Mouse (Mus musculus) lung, adult 2 months (tissue): ENCODE data around the gene Qk. TPM values are rescaled to one million over a fixed set of nuclear protein-coding genes. Genes with fewer than 3 reads are reported as not detected.

Experiments used
- DNase-seq: peaks from one replicate; pipeline ENCODE4 v3.0.0; 2022
- H3K4me1 ChIP-seq: fragments of 200-500 bp; 2 replicates; pipeline ENCODE4 v1.6.1; 2011; ENCODE audit warnings: low read length; ENCODE audit not compliant: control insufficient read depth, insufficient read depth
- H3K4me3 ChIP-seq: fragments of 200-500 bp; replicated peaks from 2 replicates; pipeline ENCODE3; 2011; ENCODE audit warnings: low read depth, mild to moderate bottlenecking, control low read depth, low read length; ENCODE audit errors: extremely low read depth
- CTCF ChIP-seq: fragments of 200-500 bp; IDR thresholded peaks from 2 replicates; pipeline ENCODE4 v1.5.1; 2011; ENCODE audit warnings: mild to moderate bottlenecking, low read length, control low read depth; ENCODE audit not compliant: insufficient read depth
- POLR2A ChIP-seq: fragments of 200-500 bp; IDR thresholded peaks from 2 replicates; pipeline ENCODE4 v1.6.1; 2011; ENCODE audit warnings: low read depth, mild to moderate bottlenecking, control low read depth, low read length, borderline replicate concordance; ENCODE audit errors: extremely low read depth
- WGBS: fragments of 180-500 bp; shearing (Covaris S2); methylation state at CpG from one replicate; pipeline ENCODE4 v1.1.7; 2018; 5-methylcytosine and 5-hydroxymethylcytosine counted together
- polyA plus RNA-seq: library from polyadenylated mRNA; depleted of rRNA; stranded (reverse); fragments of >200 nt; gene quantifications from 2 replicates; pipeline ENCODE4 v1.2.3, GENCODE M21; 2012

The Qk gene
- polyA plus RNA-seq, 1 experiment: 394 TPM

- Histone ChIP-seq H3K4me1 (peaks cover 10% of the 10 kb centered on the region), H3K4me3 (peak overlapping the region; percentile 98)
- TF ChIP-seq POLR2A (peak; percentile 71; the same call in 1 of the 2 replicates), CTCF (no peak)
- 8% methylated on average over 132 of the region's 153 CpGs for WGBS
- peak; percentile 65 for DNase-seq
Measured at GRCm38 (mm10) chr17:10318561-10319430, 858 bp downstream of the Qk start.

- peaks cover 10% of the 10 kb centered on the region for H3K4me1 ChIP-seq
- DNase-seq: peak; percentile 76
- TF ChIP-seq POLR2A (peak; percentile 31; the same call in 1 of the 2 replicates), CTCF (no peak)
- peak overlapping the region; percentile 98 for H3K4me3 ChIP-seq
- WGBS: under 1% methylated on average over 46 of the region's 46 CpGs
Measured at GRCm38 (mm10) chr17:10317981-10318551, 1.6 kb downstream of the Qk start.

GRCm38 (mm10) chr17:10317186-10317585, 2.5 kb downstream of the Qk start:
- DNase-seq: no peak
- 1% methylated on average over 4 of the region's 4 CpGs for WGBS
- Histone ChIP-seq H3K4me1 (peaks cover 15% of the 10 kb centered on the region), H3K4me3 (peak overlapping the region; percentile 98)
- 0 out of 2 replicates have a peak, but pooled peaks have one; percentile 6 for TF ChIP-seq CTCF
- TF ChIP-seq POLR2A: no peak

- Histone ChIP-seq H3K4me3 (peak overlapping the region; percentile 65), H3K4me1 (peaks cover 18% of the 10 kb centered on the region)
- DNase-seq: no peak
- TF ChIP-seq POLR2A (no peak), CTCF (no peak)
- WGBS: 0% methylated on average over 1 of the region's 1 CpGs
Measured at GRCm38 (mm10) chr17:10316446-10316845, 3.2 kb downstream of the Qk start.

- TF ChIP-seq POLR2A (no peak), CTCF (no peak)
- Histone ChIP-seq H3K4me3 (peak overlapping the region; percentile 16), H3K4me1 (peaks cover 35% of the 10 kb centered on the region)
- DNase-seq: no peak
- WGBS: 39% methylated on average over 1 of the region's 1 CpGs
Measured at GRCm38 (mm10) chr17:10310046-10310445, 9.6 kb downstream of the Qk start.

- peaks cover 27% of the 10 kb centered on the region for H3K4me1 ChIP-seq
- DNase-seq: no peak
- WGBS: 39% methylated on average over 4 of the region's 4 CpGs
- TF ChIP-seq CTCF (no peak), POLR2A (no peak)
- no peak overlapping the region for H3K4me3 ChIP-seq
Measured at GRCm38 (mm10) chr17:10309135-10309623, 10.5 kb downstream of the Qk start.

GRCm38 (mm10) chr17:10306424-10306823, 13.2 kb downstream of the Qk start:
- Histone ChIP-seq H3K4me1 (peaks cover 21% of the 10 kb centered on the region), H3K4me3 (no peak overlapping the region)
- TF ChIP-seq CTCF (no peak), POLR2A (no peak)
- DNase-seq: no peak
- 13% methylated on average over 2 of the region's 2 CpGs for WGBS

GRCm38 (mm10) chr17:10304001-10304400, 15.7 kb downstream of the Qk start:
- no peak overlapping the region for H3K4me3 ChIP-seq
- TF ChIP-seq CTCF: no peak
- TF ChIP-seq POLR2A: no peak
- peaks cover 13% of the 10 kb centered on the region for H3K4me1 ChIP-seq
- DNase-seq: no peak

GRCm38 (mm10) chr17:10300968-10301795, 18.5 kb downstream of the Qk start:
- TF ChIP-seq POLR2A (no peak), CTCF (no peak)
- 14% methylated on average over 4 of the region's 4 CpGs for WGBS
- no peak overlapping the region for H3K4me3 ChIP-seq
- DNase-seq: no peak
- peaks cover 15% of the 10 kb centered on the region for H3K4me1 ChIP-seq

- H3K4me3 ChIP-seq: no peak overlapping the region
- no peak for TF ChIP-seq POLR2A
- 50% methylated on average over 1 of the region's 1 CpGs for WGBS
- H3K4me1 ChIP-seq: peaks cover 15% of the 10 kb centered on the region
- no peak for DNase-seq
Measured at GRCm38 (mm10) chr17:10299396-10299795, 20.3 kb downstream of the Qk start.
